Mouse (Mus musculus) brown adipose tissue, adult 24 weeks (tissue): ENCODE measurements around the gene Zfp526. TPM values are rescaled to one million over a fixed set of nuclear protein-coding genes. Genes with fewer than 3 reads are reported as not detected.
"Not testable (repeated sequence)": the region's sequence is repeated elsewhere in the genome, so short reads cannot be mapped to it uniquely, and the experiment has no call there.

ENCODE experiments used
- H3K27ac ChIP-seq: fragments of 200-500 bp; replicated peaks from 2 replicates; pipeline ENCODE4 v1.5.1; 2012; ENCODE audit warnings: low read depth, mild to moderate bottlenecking, low read length
- H3K4me1 ChIP-seq: fragments of 200-500 bp; 2 replicates; pipeline ENCODE4 v1.6.1; 2012; ENCODE audit warnings: low read length, mixed read lengths; ENCODE audit not compliant: control insufficient read depth, insufficient read depth, insufficient read length
- H3K4me3 ChIP-seq: fragments of 200-500 bp; 2 replicates; pipeline ENCODE4 v1.5.1; 2012; ENCODE audit warnings: low read depth, mild to moderate bottlenecking, low read length, moderate library complexity; ENCODE audit not compliant: insufficient read depth
- polyA plus RNA-seq: library from polyadenylated mRNA; stranded (reverse); fragments of >200 nt; gene quantifications from 2 replicates; pipeline ENCODE4 v1.2.4, GENCODE M21; 2012; ENCODE audit not compliant: missing spikeins, insufficient read depth, insufficient read length

The Zfp526 gene
- polyA plus RNA-seq, 1 experiment, result 2.6 TPM

DNA sequence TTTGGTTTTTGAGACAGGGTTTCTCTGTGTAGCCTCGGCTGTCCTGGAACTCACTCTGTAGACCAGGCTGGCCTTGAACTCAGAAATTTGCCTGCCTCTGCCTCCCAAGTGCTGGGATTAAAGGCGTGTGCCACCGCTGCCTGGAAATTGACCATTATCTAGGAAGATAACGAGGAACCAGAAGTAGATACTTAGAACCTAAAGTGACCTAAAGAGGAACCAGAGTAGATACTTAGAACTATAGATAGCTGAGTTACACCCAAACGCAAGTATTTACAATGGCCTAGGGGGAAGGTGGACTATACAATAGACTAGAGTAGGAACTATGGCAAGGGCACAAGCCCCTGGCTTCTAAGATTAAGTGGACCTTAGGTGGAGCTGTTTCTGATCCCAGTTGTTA lies 44.5 kb downstream of the Zfp526 start:
- H3K4me1 ChIP-seq, result peaks cover 11% of the 10 kb centered on the region
- not testable (repeated sequence) for H3K4me3 ChIP-seq, H3K27ac ChIP-seq

GRCm38 (mm10) chr7:25266180-25266962 lies 45.1 kb downstream of the Zfp526 start:
- Histone ChIP-seq H3K27ac (no peak overlapping the region), H3K4me1 (peaks cover 11% of the 10 kb centered on the region), H3K4me3 (no peak overlapping the region)

DNA sequence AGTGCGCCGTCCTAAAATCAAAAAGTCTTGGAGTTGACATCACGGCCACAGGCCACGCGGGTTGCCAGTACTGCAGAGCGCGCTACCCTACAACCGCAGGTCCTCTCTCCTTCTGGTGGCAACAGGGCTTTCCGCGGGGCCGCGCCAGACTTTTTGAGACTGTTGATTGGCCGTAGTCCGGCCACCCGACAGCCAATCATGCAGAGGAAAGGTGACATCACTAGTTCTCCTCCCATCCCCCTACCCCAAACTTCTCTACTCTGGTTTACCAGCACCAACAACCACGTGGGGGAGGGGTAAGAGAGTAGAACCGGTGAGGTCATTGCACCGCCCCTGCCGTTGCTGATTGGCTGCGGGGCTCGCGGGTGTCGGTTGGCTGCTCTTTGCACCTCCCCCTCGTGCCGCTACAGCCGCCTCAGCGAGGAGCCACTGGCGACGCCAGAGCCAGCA lies 46.1 kb downstream of the Zfp526 start, which contains the start of gene Cic:
Gene Cic, plus strand, starts transcription at position 404 of the 450 bp plus-strand sequence.
- H3K4me3 ChIP-seq, result peak within 1 kb of the TSS; percentile 80
- peak within 1 kb of the TSS; percentile 96 for H3K27ac ChIP-seq
- H3K4me1 ChIP-seq, result peaks cover 11% of the 10 kb centered on the region

DNA sequence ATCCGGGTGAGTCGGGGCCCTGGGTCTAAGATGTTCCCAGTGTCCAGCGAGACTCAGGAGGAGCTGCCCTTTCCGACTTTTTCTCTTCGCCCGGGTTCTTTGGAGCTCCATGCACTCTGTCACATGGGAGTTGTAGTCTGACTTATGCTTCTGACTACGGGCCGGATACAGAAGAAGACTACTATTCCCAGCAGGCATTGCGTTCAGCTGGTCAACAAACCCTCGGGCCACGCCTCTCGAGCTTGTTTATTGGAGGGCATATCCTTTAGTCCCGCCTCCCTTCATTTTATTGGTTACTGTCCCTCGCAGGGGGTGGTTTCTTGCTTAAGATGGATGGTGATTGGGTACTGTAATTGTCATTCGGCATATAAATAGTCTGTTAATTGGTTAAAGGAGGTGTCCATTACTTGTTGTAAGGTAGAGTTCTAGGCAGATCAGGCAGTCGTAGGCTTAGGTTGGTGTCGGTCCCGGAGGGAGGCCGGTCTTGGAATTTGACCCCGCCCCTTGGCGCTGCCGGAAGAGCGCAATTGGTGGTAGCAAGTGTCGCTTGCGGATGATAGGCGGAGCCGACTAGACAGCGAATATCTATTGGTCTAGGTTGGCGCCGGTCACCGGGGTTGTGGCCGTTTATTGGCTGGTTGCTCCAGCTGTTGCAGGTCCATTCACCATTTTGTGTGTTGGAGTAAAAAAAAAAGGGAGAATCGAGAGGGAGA lies 46.7 kb downstream of the Zfp526 start:
- Histone ChIP-seq H3K27ac (peak overlapping the region; percentile 96), H3K4me1 (peaks cover 11% of the 10 kb centered on the region), H3K4me3 (peak overlapping the region; percentile 80)

DNA sequence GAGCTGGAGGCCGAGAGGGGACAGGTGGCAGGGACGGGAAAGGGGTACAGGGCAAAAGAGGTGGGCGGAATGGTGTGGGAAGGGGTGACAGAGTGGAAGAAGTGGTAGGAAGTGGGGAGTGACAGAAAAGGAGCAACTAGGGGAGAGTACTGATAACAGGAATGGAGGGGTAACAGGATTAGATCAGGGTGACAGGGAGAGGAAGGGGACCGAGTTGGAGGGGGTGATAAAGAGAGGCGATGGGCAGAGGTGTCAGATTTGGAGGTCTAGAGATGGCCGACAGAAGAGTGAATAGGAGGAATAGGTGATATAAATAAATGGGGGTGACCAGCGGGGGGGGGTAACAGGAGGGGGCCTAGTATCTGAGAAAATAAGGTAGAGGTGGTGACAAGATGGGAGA lies 47.4 kb downstream of the Zfp526 start:
- peaks cover 11% of the 10 kb centered on the region for H3K4me1 ChIP-seq
- peak overlapping the region; percentile 80 for H3K4me3 ChIP-seq
- H3K27ac ChIP-seq, result peak overlapping the region; percentile 67

DNA sequence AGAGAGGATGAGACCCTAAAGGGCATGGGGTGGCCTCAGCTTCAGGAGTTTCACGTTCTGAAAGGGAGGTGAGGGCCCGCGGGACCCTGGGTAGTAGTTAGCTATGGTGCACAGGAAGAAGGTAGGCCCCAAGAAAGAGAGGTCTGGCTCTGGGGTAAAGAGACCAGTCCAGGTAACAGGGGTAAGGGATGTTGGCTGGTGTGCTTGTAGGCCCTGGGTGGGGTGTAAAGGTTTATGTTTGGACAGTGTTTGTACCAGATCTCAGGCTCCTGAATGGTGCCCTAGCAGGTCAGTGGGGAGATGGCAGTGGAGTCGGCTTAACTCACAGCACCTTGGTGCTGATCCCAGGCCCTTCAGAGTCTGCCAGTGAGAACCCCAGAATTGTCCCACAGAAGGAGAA lies 47.8 kb downstream of the Zfp526 start:
- Histone ChIP-seq H3K4me3 (peak overlapping the region; percentile 80), H3K4me1 (peaks cover 11% of the 10 kb centered on the region), H3K27ac (peak overlapping the region; percentile 40)

DNA sequence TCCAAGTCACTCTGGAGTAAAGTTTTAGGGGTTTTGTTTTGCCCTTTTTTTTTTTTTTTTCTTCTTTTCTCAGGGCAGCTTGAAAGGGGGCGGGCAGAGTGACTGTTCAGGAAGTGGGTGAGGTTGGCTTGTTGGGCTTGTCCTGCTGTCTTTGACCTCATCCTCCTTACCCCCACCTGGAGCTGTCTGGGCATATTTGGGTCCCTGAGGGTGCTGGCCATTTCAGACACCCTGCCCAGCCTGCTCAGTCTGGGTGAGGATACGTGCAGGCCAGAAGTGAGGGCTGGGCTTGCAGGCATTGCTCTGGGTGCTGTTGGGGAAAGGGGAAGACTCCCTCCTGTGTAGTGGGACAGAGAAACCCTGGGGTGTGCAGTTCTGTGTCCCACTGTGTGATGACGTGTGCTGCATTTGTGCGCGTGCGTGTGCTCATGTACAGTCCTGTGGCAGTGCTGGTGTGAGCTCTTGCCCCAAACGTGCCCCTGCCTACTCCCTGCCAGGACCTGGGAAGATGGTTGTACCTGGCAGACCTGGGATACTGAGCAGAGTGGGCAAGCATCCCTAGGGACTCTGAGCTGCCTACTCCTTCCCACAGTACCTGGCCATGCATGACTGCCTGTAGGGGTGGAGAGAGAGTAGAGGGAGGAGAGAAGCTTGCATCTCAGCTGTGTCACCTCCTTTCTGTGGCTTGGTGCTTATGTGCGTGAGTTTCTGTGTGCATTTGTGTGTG lies 48.5 kb downstream of the Zfp526 start:
- peak overlapping the region; percentile 47; the same call in 1 of the 2 replicates for H3K27ac ChIP-seq
- H3K4me3 ChIP-seq, result peak overlapping the region; percentile 80; the same call in 1 of the 2 replicates
- peaks cover 12% of the 10 kb centered on the region for H3K4me1 ChIP-seq

DNA sequence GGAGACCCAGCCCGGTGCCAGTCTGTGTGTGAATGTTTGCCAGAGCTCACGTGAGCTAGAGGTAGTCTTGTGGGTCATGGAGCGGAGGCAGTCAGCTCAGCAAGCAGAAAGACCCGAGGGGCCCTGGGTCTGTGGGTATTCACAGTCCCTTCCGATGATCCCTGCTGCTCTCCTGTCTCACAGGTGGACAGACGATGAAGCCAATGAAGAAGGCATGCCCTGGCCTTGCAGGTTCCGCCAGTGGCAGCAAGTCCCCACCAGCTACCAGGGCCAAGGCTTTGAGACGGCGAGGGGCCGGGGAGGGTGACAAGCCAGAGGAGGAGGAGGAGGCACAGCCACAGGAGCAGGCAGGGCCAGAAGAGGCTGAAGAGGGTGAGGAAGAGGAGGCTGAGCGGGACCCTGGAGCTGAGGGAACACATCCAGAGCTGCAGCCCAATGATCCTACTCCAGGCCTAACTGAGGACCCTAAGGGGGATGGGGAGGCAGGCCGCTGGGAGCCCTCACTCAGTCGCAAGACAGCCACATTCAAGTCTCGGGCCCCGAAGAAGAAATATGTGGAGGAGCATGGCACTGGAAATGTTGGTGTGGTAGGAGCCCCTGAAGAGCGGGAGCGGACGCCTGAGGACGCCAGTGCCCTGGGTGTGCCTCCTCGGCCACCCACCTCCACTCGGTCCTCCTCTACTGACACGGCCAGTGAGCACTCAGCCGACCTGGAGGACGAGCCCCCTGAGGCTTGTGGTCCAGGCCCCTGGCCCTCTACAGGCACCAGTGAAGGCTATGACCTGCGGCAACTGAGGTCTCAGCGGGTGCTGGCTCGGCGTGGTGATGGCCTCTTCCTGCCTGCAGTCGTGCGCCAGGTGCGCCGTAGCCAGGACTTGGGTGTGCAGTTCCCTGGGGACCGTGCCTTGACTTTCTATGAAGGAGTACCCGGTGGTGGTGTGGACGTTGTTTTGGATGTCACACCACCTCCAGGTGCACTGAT lies 49.7 kb downstream of the Zfp526 start:
- no peak overlapping the region for H3K27ac ChIP-seq
- no peak overlapping the region for H3K4me3 ChIP-seq
- H3K4me1 ChIP-seq, result peaks cover 19% of the 10 kb centered on the region

GRCm38 (mm10) chr7:25271651-25272444 lies 50.6 kb downstream of the Zfp526 start:
- Histone ChIP-seq H3K4me1 (peaks cover 19% of the 10 kb centered on the region), H3K27ac (no peak overlapping the region), H3K4me3 (no peak overlapping the region)

- no peak overlapping the region for H3K4me3 ChIP-seq
- H3K4me1 ChIP-seq, result peaks cover 19% of the 10 kb centered on the region
- H3K27ac ChIP-seq, result no peak overlapping the region
Measured at GRCm38 (mm10) chr7:25272445-25273258, 51.4 kb downstream of the Zfp526 start.

DNA sequence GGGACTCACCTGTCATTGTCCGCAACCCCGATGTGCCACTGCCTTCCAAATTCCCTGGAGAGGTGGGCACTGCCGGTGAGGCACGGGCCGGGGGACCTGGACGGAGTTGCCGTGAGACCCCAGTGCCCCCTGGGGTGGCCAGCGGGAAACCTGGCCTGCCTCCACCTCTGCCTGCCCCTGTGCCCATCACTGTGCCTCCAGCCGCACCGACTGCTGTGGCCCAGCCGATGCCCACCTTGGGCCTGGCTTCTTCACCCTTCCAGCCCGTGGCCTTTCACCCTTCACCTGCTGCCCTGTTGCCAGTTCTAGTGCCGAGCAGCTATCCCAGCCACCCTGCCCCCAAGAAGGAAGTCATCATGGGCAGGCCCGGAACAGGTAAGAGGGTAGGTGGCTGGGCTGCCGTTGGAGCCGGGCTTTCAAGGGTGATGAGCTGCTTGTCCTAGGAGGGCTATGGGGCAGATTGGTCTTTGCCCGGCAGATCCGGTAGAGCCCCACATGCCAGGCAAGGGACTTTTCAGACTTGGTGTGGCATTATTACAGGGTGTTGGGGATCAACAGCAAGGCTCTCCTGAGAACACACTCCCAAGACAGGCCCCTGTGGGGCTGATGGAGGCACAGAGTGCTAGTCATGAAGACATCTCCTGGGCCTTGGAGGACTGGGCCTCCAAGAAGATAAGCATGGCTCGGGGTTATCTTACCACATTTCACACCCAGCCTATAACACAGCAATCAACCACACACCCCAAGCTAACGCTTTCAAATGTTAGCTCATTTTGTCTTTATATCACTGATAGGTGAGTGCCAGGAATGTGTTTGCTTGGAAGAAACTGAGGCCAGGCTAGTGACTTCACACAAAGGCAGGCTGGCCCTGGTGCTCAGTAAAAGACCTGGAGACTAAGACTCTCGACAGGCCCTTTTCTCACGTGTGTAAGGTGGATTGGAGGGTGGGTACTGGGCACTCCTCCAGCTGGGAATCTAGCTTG lies 52.3 kb downstream of the Zfp526 start:
- H3K4me1 ChIP-seq, result peaks cover 19% of the 10 kb centered on the region

GRCm38 (mm10) chr7:25274571-25274970 lies 53.3 kb downstream of the Zfp526 start:
- Histone ChIP-seq H3K4me1 (peaks cover 14% of the 10 kb centered on the region), H3K4me3 (no peak overlapping the region), H3K27ac (no peak overlapping the region)

More for the DNA sequence above, 52.3 kb downstream of the Zfp526 start:
- Histone ChIP-seq H3K27ac (no peak overlapping the region), H3K4me3 (no peak overlapping the region)
